Mouse (Mus musculus) urinary bladder, postnatal 36 days (tissue): ENCODE results near the gene Sstr2.
"Not testable (repeated sequence)": the region's sequence is repeated elsewhere in the genome, so short reads cannot be mapped to it uniquely, and the experiment has no call there.

Experiments
- DNase-seq, 2 experiments: peaks; one replicate each; pipeline ENCODE4 v3.0.0; 2022; ENCODE audit warnings: low spot score in 2 of 2, mixed read lengths in 1 of 2

The Sstr2 gene

GRCm38 (mm10) chr11:113656511-113656932, 37.4 kb downstream of the Sstr2 start:
- no peak for DNase-seq

- DNase-seq: no peak
Measured at GRCm38 (mm10) chr11:113657221-113657620, 38.1 kb downstream of the Sstr2 start.

- no peak for DNase-seq
Measured at GRCm38 (mm10) chr11:113658319-113658718, 39.2 kb downstream of the Sstr2 start.

GRCm38 (mm10) chr11:113658763-113659162, 39.6 kb downstream of the Sstr2 start:
- DNase-seq: no peak

GRCm38 (mm10) chr11:113660213-113660612, 41.1 kb downstream of the Sstr2 start:
- DNase-seq: not testable (repeated sequence)

GRCm38 (mm10) chr11:113660940-113661339, 41.8 kb downstream of the Sstr2 start:
- DNase-seq: no peak

GRCm38 (mm10) chr11:113661835-113662351, 42.8 kb downstream of the Sstr2 start:
- DNase-seq: no peak

- DNase-seq: no peak
Measured at GRCm38 (mm10) chr11:113664279-113664678, 45.1 kb downstream of the Sstr2 start.

- DNase-seq: no peak
Measured at GRCm38 (mm10) chr11:113666205-113666604, 47.1 kb downstream of the Sstr2 start.

GRCm38 (mm10) chr11:113666648-113667047, 47.5 kb downstream of the Sstr2 start:
- DNase-seq: no peak

- no peak for DNase-seq
Measured at GRCm38 (mm10) chr11:113667122-113667521, 48.0 kb downstream of the Sstr2 start.

GRCm38 (mm10) chr11:113667704-113668103, 48.6 kb downstream of the Sstr2 start:
- DNase-seq: no peak

- no peak for DNase-seq
Measured at GRCm38 (mm10) chr11:113668857-113669256, 49.7 kb downstream of the Sstr2 start.

GRCm38 (mm10) chr11:113669711-113670110, 50.6 kb downstream of the Sstr2 start:
- DNase-seq: no peak

- no peak for DNase-seq
Measured at GRCm38 (mm10) chr11:113673614-113674013, 54.5 kb downstream of the Sstr2 start.

- DNase-seq: no peak
Measured at GRCm38 (mm10) chr11:113674595-113674994, 55.5 kb downstream of the Sstr2 start.
